Mouse (Mus musculus) left cerebral cortex, adult 6 months (tissue): ENCODE data around the gene Psmd9. TPM values are rescaled to one million over a fixed set of nuclear protein-coding genes. Genes with fewer than 3 reads are reported as not detected.

Experiments used
- long read RNA-seq, 2 experiments: library from polyadenylated mRNA; unstranded; transcript quantifications; one replicate each; pipeline ENCODE4 v2.0.0; 2019 to 2020
- polyA plus RNA-seq: library from polyadenylated mRNA; unstranded; fragments of <200 nt; fragmentation: Nextera tagmentation; gene quantifications from 2 replicates; pipeline ENCODE4 v1.2.3, GENCODE M21; 2021

Psmd9 gene
- 40.8 and 55.6 TPM in 2 replicates for polyA plus RNA-seq
- long read RNA-seq, experiment 1, transcript Psmd9-201 (6 exons, 2,597 nt) = major isoform, 177 of 196 reads
- long read RNA-seq, experiment 1, partial matches to known transcripts = 7 of 196 reads
- long read RNA-seq, experiment 1, other reads (novel, unspliced or antisense) = 12 of 196 reads
- long read RNA-seq, experiment 2, transcript Psmd9-201 (6 exons, 2,597 nt) = major isoform, 60 of 63 reads
- long read RNA-seq, experiment 2, partial matches to known transcripts = 1 of 63 reads
- long read RNA-seq, experiment 2, other reads (novel, unspliced or antisense) = 2 of 63 reads

DNA sequence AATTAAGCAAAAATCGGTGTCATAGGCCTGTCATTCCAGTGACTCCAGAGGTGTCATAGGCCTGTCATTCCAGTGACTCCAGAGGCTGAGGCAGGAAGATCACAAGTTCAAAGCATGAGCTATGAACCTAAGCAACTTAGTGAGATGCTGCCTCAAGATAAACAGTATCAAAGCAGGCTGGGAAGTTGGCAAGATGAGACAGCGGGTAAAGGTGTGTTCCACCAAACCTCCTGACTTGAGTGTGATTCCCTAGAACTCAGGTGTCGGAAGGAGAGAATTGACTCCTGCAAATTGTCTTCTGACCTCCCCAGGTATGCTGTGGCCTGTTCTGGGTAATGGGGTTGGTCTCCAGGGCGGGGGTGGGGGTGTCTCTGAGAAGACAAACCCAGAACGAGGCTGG is at the start of gene Psmd9:
Gene Psmd9, plus strand, starts transcription at position 130 of the 400 bp plus-strand sequence.

GRCm38 (mm10) chr5:123132308-123133071 is 36.7 kb upstream of the Psmd9 start, which contains the start of gene Rhof:
Gene Rhof (minus strand): TSS chr5:123132692.

DNA sequence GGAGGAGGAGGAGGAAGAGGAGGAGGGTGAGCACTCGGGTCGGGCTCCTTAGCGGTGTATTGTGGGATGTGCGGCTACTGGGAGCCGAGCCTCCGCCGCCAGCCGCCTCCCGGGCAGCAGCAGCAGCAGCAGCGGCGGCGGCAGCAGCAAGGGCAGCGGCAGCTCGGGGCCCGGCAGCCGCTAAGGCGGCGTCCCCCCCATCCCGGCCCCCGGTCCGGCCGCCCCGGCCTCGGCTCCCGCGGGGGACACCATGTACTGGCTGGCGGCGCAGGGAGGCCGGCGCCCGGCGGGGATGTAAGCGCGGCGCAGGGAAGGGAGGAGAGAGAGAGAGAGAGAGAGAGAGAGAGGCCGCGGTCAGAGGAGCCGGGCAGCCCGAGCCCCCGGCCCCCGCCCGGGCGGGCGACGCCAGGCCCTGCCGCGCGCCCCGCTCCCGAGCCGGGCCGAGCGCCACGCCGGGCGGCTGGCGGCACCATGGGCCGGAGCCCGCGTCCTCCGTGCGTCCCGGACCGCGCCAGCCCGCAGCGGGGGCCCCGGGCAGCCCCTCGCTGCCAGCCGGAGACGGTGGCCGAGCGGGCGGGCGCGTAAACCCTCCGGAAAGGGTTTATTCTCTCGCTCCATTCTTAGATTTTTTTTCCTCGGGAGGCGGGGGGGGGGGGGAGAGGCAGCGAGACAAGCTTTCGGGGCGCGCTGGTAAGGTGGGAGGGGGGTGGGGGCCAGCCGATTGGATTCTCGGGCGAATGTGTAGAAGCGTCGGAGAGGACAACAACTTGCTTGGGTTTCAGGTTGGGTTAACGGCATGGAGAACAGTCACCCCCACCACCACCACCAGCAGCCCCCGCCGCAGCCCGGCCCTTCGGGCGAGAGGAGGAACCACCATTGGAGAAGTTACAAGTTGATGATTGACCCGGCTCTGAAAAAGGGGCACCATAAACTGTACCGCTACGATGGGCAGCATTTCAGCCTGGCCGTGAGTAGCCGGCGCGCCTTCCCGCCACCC is 26.8 kb upstream of the Psmd9 start, which contains the start of gene Setd1b:
Gene Setd1b, plus strand, starts transcription at position 33 of the 997 bp plus-strand sequence.

GRCm38 (mm10) chr5:123182651-123183050 is 13.4 kb downstream of the Psmd9 start, which contains the start of gene Hpd:
Gene Hpd (minus strand): TSS chr5:123182727.

DNA sequence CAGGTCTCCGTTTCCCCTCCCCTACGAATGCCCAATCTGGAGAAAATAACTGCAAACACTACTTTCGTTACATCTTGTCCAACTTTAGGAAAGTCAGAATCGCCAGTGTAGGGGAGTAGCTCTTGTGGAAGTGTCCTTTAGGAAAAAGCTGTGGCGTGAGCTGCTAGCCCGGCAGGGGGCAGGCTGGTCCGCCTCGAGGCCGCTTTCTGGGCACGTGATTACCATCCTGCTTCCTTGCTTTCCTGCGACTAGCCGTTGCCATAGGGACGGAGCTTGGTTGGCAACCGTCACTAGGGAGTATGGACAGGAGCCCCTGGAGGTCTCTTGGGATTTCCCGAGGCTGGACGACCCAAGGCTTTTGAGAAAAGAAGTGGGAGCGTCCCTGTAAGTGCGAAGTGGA is 82.6 kb downstream of the Psmd9 start, which contains the start of gene Wdr66:
Gene Wdr66, plus strand, starts transcription at position 269 of the 400 bp plus-strand sequence.

Other genes starting within 250 kb of the Psmd9 start
- 4.2 and 6.5 TPM in 2 replicates for gene Kdm2b, start 179.6 kb upstream of the Psmd9 start, polyA plus RNA-seq
- gene Orai1, start 154.3 kb upstream of the Psmd9 start, polyA plus RNA-seq = 2.6 and 13.1 TPM in 2 replicates
- 0.63 and 0.91 TPM in 2 replicates for gene Morn3, start 122.4 kb upstream of the Psmd9 start, polyA plus RNA-seq
- gene Tmem120b, start 101.0 kb upstream of the Psmd9 start, polyA plus RNA-seq = 5.7 and 7.5 TPM in 2 replicates
- gene Rhof, start 36.7 kb upstream of the Psmd9 start, polyA plus RNA-seq = 27.3 and 34.6 TPM in 2 replicates
- 2.2 and 5.2 TPM in 2 replicates for gene Setd1b, start 27.2 kb upstream of the Psmd9 start, polyA plus RNA-seq
- 0.10 TPM in 1 of 2 replicates, not detected in the other for gene Hpd, start 13.3 kb downstream of the Psmd9 start, polyA plus RNA-seq
- 0.49 and 0.95 TPM in 2 replicates for gene Wdr66, start 82.7 kb downstream of the Psmd9 start, polyA plus RNA-seq
- 13.4 and 25.0 TPM in 2 replicates for gene Bcl7a, start 174.4 kb downstream of the Psmd9 start, polyA plus RNA-seq
- gene Mlxip, start 225.4 kb downstream of the Psmd9 start, polyA plus RNA-seq = 1.3 and 6.9 TPM in 2 replicates